Mouse (Mus musculus): ENCODE results near the gene Flvcr2.

Gene Flvcr2

GRCm38 (mm10) chr12:85859511-85860189 is 113.3 kb downstream of the Flvcr2 start:
- DNase-seq (ENCODE audit: low spot score in 2 of 2), result no peak

GRCm38 (mm10) chr12:85862514-85862913 is 116.2 kb downstream of the Flvcr2 start:
- DNase-seq (ENCODE audit: low spot score in 2 of 2), result no peak
